Mouse (Mus musculus): Measurements from ENCODE around the gene Agtrap. TPM values are rescaled to one million over a fixed set of nuclear protein-coding genes. Genes with fewer than 3 reads are reported as not detected.

Gene Agtrap
- polyA plus RNA-seq, 1 experiment from 2014 or later: 12.5 TPM

DNA sequence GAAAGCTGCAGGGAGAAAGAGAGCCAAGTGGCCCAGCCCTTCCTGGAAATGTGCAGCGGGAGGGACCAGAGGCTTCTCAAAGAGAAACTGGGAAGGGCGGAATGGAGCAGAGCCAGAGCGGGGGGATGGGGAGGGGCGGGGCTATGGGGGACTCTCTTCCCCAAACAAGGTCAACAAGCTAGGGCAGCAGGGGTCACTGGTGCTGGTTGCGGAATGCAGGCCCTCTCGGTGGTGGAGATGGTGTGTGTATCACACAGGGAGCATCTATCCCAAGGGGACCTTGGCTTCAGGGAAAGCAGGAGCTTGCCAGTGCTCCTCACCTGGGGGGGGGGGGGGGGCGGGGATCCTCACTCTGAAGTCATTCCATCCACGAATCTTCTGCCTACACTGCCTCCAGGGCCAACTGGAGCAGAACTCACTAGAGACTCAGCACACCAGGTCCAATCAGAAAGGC is 3.5 kb downstream of the Agtrap start:
- H3K36me3 ChIP-seq: peaks cover 27% of the 10 kb centered on the region
- H3K9me3 ChIP-seq (replicated peaks): no peaks in the 10 kb centered on the region
- ATAC-seq: peak; percentile 5; the same call in 1 of the 2 replicates
- no peak overlapping the region for H3K4me3 ChIP-seq
- no peaks in the 10 kb centered on the region for H3K27me3 ChIP-seq (replicated peaks)
- peak overlapping the region; percentile 80 for H3K27ac ChIP-seq
- H3K4me2 ChIP-seq: peak overlapping the region; percentile 51
- 29% methylated on average over 7 of the region's 8 CpGs for WGBS (ENCODE audit: insufficient replicate concordance)
- peaks cover 64% of the 10 kb centered on the region for H3K4me1 ChIP-seq
- peak overlapping the region; percentile 17; the same call in 1 of the 2 replicates for H3K9ac ChIP-seq

DNA sequence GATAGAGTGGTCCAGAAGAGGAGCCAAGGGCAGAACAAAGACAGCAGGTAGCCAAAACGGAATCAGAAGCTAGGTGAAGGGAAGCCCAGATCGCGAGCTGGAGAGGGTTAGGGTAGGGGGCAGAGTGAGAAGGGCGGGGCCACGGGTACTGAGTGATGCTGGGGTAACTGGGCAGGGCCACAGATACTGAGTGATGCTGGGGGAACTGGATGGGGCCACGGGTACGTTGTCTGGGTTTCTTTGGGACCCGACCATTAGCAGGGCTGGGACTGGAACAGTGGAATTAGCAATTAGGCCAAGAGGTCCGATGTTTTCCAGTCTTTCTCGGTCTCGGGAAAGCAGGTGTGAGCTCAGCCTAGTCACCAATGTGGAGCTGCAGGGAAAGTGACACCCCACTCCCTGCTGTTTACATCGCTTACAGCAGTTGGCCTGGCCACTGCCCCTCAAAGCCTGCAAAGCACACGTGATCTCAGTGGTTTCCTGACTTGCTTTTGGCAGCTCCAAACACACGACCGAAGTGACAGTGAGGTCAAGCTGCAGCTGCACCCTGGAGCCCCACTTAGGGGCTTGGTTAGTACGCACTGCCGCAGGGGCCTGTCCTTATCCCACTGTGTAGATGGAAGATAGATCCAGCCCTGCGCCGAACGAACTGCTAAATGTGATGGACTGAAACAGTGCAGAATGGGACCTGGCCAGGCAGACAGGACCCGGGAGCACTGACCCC is 4.5 kb downstream of the Agtrap start:
- Histone ChIP-seq H3K9ac (peak overlapping the region; percentile 17), H3K4me3 (no peak overlapping the region), H3K36me3 (peaks cover 29% of the 10 kb centered on the region), H3K4me1 (peaks cover 64% of the 10 kb centered on the region), H3K9me3 (replicated peaks) (no peaks in the 10 kb centered on the region), H3K4me2 (peak overlapping the region; percentile 51), H3K27me3 (replicated peaks) (no peaks in the 10 kb centered on the region), H3K27ac (peak overlapping the region; percentile 80)
- ATAC-seq: peak; percentile 14
- 27% methylated on average over 21 of the region's 21 CpGs for WGBS (ENCODE audit: insufficient replicate concordance)

GRCm38 (mm10) chr4:148082257-148083044 is 5.4 kb downstream of the Agtrap start:
- Histone ChIP-seq H3K9ac (peak overlapping the region; percentile 17), H3K4me3 (0 out of 2 replicates have a peak overlapping the region, but pooled peaks have one; percentile 1), H3K36me3 (peaks cover 29% of the 10 kb centered on the region), H3K4me2 (peak overlapping the region; percentile 51), H3K4me1 (peaks cover 58% of the 10 kb centered on the region), H3K9me3 (replicated peaks) (no peaks in the 10 kb centered on the region), H3K27me3 (replicated peaks) (no peaks in the 10 kb centered on the region), H3K27ac (peak overlapping the region; percentile 80)
- peak; percentile 74 for ATAC-seq
- 27% methylated on average over 12 of the region's 12 CpGs for WGBS (ENCODE audit: insufficient replicate concordance)

DNA sequence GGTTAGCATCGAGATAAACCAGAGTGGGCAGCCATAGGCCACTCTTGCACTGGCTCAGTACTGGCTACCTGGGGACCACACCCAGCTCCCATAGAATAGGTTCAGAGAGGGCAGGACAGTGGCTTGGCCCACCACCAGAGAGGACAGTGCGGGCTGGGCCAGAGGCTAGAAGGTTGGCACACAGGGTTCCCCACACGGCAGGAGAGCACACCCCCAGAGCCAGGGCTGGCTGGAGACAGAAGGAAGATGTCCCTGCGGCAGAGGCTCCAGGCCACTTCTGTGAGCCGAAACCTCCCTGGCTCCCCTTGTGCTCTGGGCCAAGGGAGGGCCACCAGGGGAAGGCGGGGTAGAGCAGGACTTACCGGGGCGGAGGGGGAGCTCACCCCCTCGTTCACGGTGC is 6.6 kb downstream of the Agtrap start:
- Histone ChIP-seq H3K9me3 (replicated peaks) (no peaks in the 10 kb centered on the region), H3K4me1 (peaks cover 45% of the 10 kb centered on the region)
- WGBS (ENCODE audit: insufficient replicate concordance): 83% methylated on average over 10 of the region's 10 CpGs

DNA sequence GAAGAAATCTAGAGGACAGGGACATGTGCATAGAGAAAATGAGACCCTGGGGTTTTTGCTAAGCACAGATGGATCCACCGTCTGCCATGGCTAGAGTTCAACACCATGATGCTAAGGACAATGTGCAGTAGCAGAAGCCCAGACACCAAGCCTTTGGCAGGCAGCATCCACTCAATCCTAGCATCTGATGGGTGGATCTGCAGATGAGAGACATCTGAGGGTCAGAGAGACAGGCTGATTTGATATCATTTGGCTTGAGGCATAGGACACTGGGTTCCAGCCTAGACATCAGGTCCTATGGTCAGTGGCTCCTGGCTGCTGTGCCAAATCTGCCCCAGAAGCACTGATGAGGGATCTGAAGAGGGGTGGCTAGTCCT is 7.2 kb downstream of the Agtrap start:
- Histone ChIP-seq H3K27ac (no peak overlapping the region), H3K9ac (no peak overlapping the region), H3K4me2 (no peak overlapping the region), H3K36me3 (peaks cover 29% of the 10 kb centered on the region), H3K4me3 (no peak overlapping the region), H3K4me1 (peaks cover 40% of the 10 kb centered on the region), H3K27me3 (replicated peaks) (no peaks in the 10 kb centered on the region), H3K9me3 (replicated peaks) (no peaks in the 10 kb centered on the region)
- 78% methylated on average over 1 of the region's 1 CpGs for WGBS (ENCODE audit: insufficient replicate concordance)
- ATAC-seq: no peak

More for the DNA sequence above, 6.6 kb downstream of the Agtrap start:
- no peak overlapping the region for H3K4me2 ChIP-seq
- H3K9ac ChIP-seq: no peak overlapping the region
- H3K27ac ChIP-seq: no peak overlapping the region
- ATAC-seq: no peak
- no peaks in the 10 kb centered on the region for H3K27me3 ChIP-seq (replicated peaks)
- H3K4me3 ChIP-seq: no peak overlapping the region
- H3K36me3 ChIP-seq: peaks cover 29% of the 10 kb centered on the region

DNA sequence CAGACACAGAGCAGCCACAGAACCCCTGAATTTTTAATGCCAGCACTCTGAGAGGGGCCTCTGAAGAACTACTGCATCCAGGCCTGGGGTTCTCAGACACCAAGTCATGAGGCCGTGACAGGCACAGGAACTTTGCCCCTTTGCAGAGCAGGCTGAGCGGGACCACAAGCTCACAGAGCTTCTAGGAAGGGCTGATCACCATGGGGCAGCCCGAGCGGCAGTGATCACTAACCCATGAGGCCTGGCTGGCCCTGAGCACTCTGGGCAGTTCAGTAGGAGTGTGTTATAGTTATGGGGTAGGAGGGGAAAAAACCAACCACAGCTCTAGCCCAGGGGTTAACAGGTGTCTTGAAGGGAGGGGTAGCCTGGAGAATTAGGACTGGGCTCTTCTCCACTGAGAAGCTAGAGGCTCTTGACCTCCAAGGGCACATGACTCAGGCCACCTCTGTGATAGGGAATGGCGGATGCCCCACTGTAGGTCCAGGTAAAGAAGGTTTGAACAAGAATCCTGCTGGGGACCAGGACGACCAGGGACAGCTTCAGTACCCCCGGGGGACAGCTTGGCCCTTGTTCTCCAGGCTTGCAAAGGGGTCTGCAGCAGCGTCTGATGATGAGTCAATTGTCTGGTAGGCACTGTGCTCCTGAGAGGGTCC is 7.8 kb downstream of the Agtrap start:
- 75% methylated on average over 8 of the region's 8 CpGs for WGBS (ENCODE audit: insufficient replicate concordance)
- Histone ChIP-seq H3K27ac (no peak overlapping the region), H3K4me1 (peaks cover 40% of the 10 kb centered on the region), H3K4me3 (no peak overlapping the region), H3K9ac (no peak overlapping the region), H3K9me3 (replicated peaks) (no peaks in the 10 kb centered on the region), H3K36me3 (peaks cover 29% of the 10 kb centered on the region), H3K4me2 (no peak overlapping the region), H3K27me3 (replicated peaks) (0 out of 2 replicates have a peak, but pooled peaks cover under 1% of the 10 kb centered on the region)
- no peak for ATAC-seq

DNA sequence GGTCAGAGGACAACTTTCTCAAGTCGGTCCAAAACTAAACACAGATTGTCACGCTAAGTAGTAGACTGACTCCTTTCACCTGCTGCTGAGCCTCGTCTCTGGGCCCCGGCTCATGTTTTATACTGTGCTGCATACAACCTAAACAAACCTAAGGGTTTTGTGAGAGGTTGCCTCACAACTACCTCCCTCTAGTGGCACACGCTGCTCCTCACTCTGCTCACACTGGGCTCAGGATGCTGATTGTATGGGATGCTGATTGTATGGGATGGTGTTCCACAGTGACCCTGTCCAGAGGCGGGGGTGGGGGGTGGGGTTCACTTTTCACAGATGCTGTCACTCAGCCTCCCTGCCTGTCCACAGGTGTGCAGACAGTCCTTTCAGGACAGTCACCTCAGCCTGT is 8.6 kb downstream of the Agtrap start:
- Histone ChIP-seq H3K4me2 (no peak overlapping the region), H3K36me3 (peaks cover 29% of the 10 kb centered on the region), H3K27ac (no peak overlapping the region), H3K4me1 (peaks cover 38% of the 10 kb centered on the region), H3K4me3 (no peak overlapping the region), H3K9ac (no peak overlapping the region), H3K27me3 (replicated peaks) (0 out of 2 replicates have a peak, but pooled peaks cover 3% of the 10 kb centered on the region), H3K9me3 (replicated peaks) (no peaks in the 10 kb centered on the region)
- ATAC-seq: no peak
- WGBS (ENCODE audit: insufficient replicate concordance): 63% methylated on average over 6 of the region's 6 CpGs

- Histone ChIP-seq H3K4me2 (no peak overlapping the region), H3K36me3 (peaks cover 18% of the 10 kb centered on the region), H3K9me3 (replicated peaks) (no peaks in the 10 kb centered on the region), H3K9ac (no peak overlapping the region), H3K4me1 (peaks cover 17% of the 10 kb centered on the region), H3K4me3 (no peak overlapping the region), H3K27ac (no peak overlapping the region), H3K27me3 (replicated peaks) (0 out of 2 replicates have a peak, but pooled peaks cover 3% of the 10 kb centered on the region)
- WGBS (ENCODE audit: insufficient replicate concordance): 83% methylated on average over 6 of the region's 6 CpGs
- ATAC-seq: no peak
These were observed 11.9 kb downstream of the Agtrap start for GRCm38 (mm10) chr4:148075881-148076280.

DNA sequence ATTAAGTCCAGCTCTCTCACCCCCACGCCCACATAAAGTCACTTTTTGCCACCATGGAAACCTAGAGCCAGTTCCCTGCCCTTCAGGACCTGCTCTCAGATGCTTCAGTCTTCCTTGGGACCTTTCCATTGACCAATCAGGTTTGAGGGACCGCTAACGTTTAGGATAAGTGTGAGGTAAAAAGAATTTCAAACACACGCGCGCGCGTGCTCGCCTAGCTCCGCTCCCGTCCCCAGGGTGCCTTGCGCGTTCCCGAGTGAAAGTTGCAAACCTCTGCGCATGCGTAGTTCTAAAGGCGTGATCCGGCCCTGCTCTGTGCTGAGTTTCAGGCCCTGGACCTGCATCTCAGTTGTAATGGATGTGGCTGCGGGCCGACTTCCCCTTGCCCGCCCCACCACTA is 12.6 kb downstream of the Agtrap start:
- no peaks in the 10 kb centered on the region for H3K9me3 ChIP-seq (replicated peaks)
- H3K36me3 ChIP-seq: peaks cover 11% of the 10 kb centered on the region

GRCm38 (mm10) chr4:148074521-148075189 is 13.2 kb downstream of the Agtrap start:
- Histone ChIP-seq H3K9ac (peak overlapping the region; percentile 36; the same call in 1 of the 2 replicates), H3K9me3 (replicated peaks) (no peaks in the 10 kb centered on the region), H3K27ac (peak overlapping the region; percentile 27; the same call in 1 of the 2 replicates), H3K4me3 (peak overlapping the region; percentile 47), H3K4me2 (peak overlapping the region; percentile 68), H3K4me1 (peaks cover 17% of the 10 kb centered on the region), H3K27me3 (replicated peaks) (0 out of 2 replicates have a peak, but pooled peaks cover 3% of the 10 kb centered on the region), H3K36me3 (peaks cover 5% of the 10 kb centered on the region)
- WGBS (ENCODE audit: insufficient replicate concordance): 42% methylated on average over 17 of the region's 17 CpGs
- peak; percentile 16; the same call in 1 of the 2 replicates for ATAC-seq

More for the DNA sequence above, 12.6 kb downstream of the Agtrap start:
- Histone ChIP-seq H3K27ac (peak overlapping the region; percentile 27; the same call in 1 of the 2 replicates), H3K4me1 (peaks cover 17% of the 10 kb centered on the region), H3K27me3 (replicated peaks) (0 out of 2 replicates have a peak, but pooled peaks cover 3% of the 10 kb centered on the region), H3K4me3 (peak overlapping the region; percentile 47), H3K4me2 (peak overlapping the region; percentile 68), H3K9ac (peak overlapping the region; percentile 36; the same call in 1 of the 2 replicates)
- WGBS (ENCODE audit: insufficient replicate concordance): 33% methylated on average over 21 of the region's 21 CpGs
- peak; percentile 62 for ATAC-seq

- WGBS (ENCODE audit: insufficient replicate concordance): 61% methylated on average over 5 of the region's 5 CpGs
- H3K27ac ChIP-seq: no peak overlapping the region
- peaks cover 20% of the 10 kb centered on the region for H3K4me1 ChIP-seq
- peaks cover 3% of the 10 kb centered on the region; the same call in 1 of the 2 replicates for H3K27me3 ChIP-seq (replicated peaks)
- no peaks in the 10 kb centered on the region for H3K9me3 ChIP-seq (replicated peaks)
- H3K9ac ChIP-seq: no peak overlapping the region
- no peak overlapping the region for H3K4me3 ChIP-seq
- no peaks in the 10 kb centered on the region for H3K36me3 ChIP-seq
- H3K4me2 ChIP-seq: no peak overlapping the region
- ATAC-seq: no peak
These were observed 16.3 kb downstream of the Agtrap start for GRCm38 (mm10) chr4:148071508-148071907.

All from liver, embryonic 12.5 days (tissue).